Mouse (Mus musculus) thymus, adult 2 months (tissue): ENCODE data around the gene Lrpap1.

ENCODE experiments used
- CTCF ChIP-seq: fragments of 200-500 bp; IDR thresholded peaks from 2 replicates; pipeline ENCODE4 v1.5.1; 2012; ENCODE audit warnings: mild to moderate bottlenecking, control low read depth, low read length, moderate library complexity, borderline replicate concordance; ENCODE audit not compliant: control insufficient read depth, poor library complexity, insufficient read depth; ENCODE audit errors: extremely low read depth
- POLR2A ChIP-seq: fragments of 200-500 bp; IDR thresholded peaks from 2 replicates; pipeline ENCODE4 v1.6.1; 2012; ENCODE audit warnings: mild to moderate bottlenecking, low read length, control low read depth, moderate library complexity; ENCODE audit not compliant: control insufficient read depth, poor library complexity, insufficient read depth; ENCODE audit errors: extremely low read depth

DNA sequence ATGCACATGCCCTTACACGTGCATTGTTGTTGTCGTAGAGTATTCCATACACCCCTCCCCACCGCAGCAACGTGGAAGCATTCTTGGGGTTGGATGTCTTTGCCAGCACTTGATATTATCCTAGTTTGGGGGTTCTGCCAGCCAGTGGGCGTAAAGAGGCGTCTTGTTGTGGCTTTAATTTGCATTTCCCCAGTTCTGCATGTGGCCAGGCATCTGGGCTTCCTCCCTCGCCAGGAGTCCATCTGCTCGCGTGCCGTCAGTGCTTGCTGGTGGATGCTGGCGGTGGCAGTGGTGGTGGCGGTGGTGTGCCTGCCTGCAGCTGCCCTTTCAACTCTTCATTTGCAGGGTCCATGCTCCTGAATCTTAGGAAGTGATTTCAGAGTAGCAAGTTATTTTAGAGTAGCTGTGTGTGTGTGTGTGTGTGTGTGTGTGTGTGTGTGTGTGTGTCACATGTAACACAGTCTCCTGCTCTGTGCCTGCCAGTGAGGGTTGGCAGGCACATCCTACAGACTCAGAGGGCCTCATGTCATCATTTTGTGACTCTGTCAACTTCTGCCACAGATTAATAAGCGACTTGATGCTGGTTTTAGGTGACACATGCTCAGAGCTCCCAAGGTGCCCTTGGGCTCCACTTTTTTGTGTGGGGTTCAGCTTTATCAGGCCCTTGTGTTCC, 32.1 kb upstream of the Lrpap1 start:
- TF ChIP-seq CTCF (no peak), POLR2A (no peak)
